Mouse (Mus musculus): ENCODE measurements around the gene Armc9. TPM values are rescaled to one million over a fixed set of nuclear protein-coding genes. Genes with fewer than 3 reads are reported as not detected.

Gene Armc9
- polyA plus RNA-seq, 1 experiment from 2014 or later: 5.0 TPM

DNA sequence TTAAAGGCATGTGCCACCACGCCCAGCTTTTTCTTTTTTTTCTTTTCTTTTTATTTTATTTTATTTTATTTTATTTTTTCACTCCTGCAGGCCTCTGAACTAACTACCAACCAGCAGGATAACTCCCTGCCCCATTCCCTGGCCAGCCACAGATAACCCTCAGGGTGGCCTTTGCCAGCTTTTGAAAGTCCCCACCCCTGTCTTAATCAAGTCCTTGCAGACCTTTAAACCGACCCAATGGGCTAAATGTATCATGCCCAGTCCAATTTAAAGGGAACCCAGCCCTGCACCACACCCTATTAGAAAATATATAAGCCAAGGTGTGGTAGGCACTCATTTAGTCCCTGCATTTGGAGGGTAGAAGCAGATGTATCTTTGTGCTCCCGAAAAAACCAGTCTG is 157.7 kb downstream of the Armc9 start:
- Histone ChIP-seq H3K4me2 (ENCODE audit: low read depth, low read length) (no peak overlapping the region), H3K9ac (replicated peaks) (no peak overlapping the region), H3K27ac (ENCODE audit: low read depth) (peak overlapping the region; percentile 29; the same call in 1 of the 2 replicates), H3K36me3 (replicated peaks; ENCODE audit: insufficient read depth, low read length) (no peaks in the 10 kb centered on the region), H3K9me3 (ENCODE audit: low read length) (no peaks in the 10 kb centered on the region), H3K27me3 (ENCODE audit: insufficient read depth, low read length) (no peaks in the 10 kb centered on the region), H3K4me1 (ENCODE audit: insufficient read depth) (peaks cover 6% of the 10 kb centered on the region; the same call in 1 of the 2 replicates), H3K4me3 (ENCODE audit: low read depth, low read length) (no peak overlapping the region)
- 65% methylated on average over 3 of the region's 3 CpGs for WGBS (ENCODE audit: insufficient replicate concordance)
- ATAC-seq (peak; percentile 93), DNase-seq (peak; percentile 40)
- TF ChIP-seq EP300 (IDR thresholded peaks at IDR 0.05; ENCODE audit: low read depth): peak; percentile 89
- TF ChIP-seq CTCF (IDR thresholded peaks at IDR 0.05; ENCODE audit: low read depth): no peak

DNA sequence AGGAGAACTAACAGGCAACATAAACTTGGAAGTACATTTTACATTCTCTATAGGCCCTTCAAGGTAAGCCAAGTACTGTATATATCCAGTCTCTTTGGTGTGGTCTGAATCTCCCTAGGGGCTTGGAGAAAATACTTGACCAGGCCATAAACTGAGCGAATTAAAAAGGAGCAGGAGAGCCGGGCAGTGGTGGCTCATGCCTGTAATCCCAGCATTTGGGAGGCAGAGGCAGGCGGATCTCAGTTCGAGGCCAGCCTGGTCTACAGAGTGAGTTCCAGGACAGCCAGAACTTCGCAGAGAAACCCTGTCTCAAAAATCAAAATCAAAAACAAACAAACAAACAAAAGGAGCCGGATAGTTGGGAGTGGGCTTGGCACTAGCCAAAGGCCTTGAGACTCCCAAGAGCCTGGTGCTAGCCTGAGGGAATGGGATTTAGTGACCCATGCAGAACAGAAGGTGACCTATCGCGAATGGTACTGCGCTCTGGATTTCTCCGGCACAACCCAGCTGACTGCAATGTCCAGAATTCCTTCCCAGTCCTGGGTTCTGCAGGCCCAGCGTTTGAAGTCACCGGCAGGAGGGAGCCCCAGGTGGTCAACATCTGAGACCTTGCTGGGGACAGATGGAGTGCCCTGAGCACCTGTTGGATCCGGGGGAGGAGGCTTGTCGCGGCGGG is 158.7 kb downstream of the Armc9 start:
- Histone ChIP-seq H3K36me3 (replicated peaks; ENCODE audit: insufficient read depth, low read length) (no peaks in the 10 kb centered on the region), H3K27me3 (ENCODE audit: insufficient read depth, low read length) (no peaks in the 10 kb centered on the region), H3K4me3 (ENCODE audit: low read depth, low read length) (no peak overlapping the region), H3K27ac (ENCODE audit: low read depth) (0 out of 2 replicates have a peak overlapping the region, but pooled peaks have one; percentile 11), H3K4me2 (ENCODE audit: low read depth, low read length) (no peak overlapping the region), H3K9me3 (ENCODE audit: low read length) (no peaks in the 10 kb centered on the region), H3K4me1 (ENCODE audit: insufficient read depth) (peaks cover 6% of the 10 kb centered on the region; the same call in 1 of the 2 replicates), H3K9ac (replicated peaks) (no peak overlapping the region)
- no peak for TF ChIP-seq CTCF (IDR thresholded peaks at IDR 0.05; ENCODE audit: low read depth)
- no peak for TF ChIP-seq EP300 (IDR thresholded peaks at IDR 0.05; ENCODE audit: low read depth)
- ATAC-seq (no peak), DNase-seq (no peak)
- WGBS (ENCODE audit: insufficient replicate concordance): 55% methylated on average over 16 of the region's 16 CpGs

GRCm38 (mm10) chr1:86313772-86314125 is 159.2 kb downstream of the Armc9 start:
- DNase-seq (peak; percentile 59), ATAC-seq (no peak)
- no peaks in the 10 kb centered on the region for H3K36me3 ChIP-seq (replicated peaks; ENCODE audit: insufficient read depth, low read length)
- H3K9me3 ChIP-seq (ENCODE audit: low read length): no peaks in the 10 kb centered on the region
- H3K4me2 ChIP-seq (ENCODE audit: low read depth, low read length): no peak overlapping the region
- H3K27ac ChIP-seq (ENCODE audit: low read depth): no peak overlapping the region
- TF ChIP-seq CTCF (IDR thresholded peaks at IDR 0.05; ENCODE audit: low read depth) (peak; percentile 59), EP300 (IDR thresholded peaks at IDR 0.05; ENCODE audit: low read depth) (no peak)
- H3K9ac ChIP-seq (replicated peaks): no peak overlapping the region
- no peak overlapping the region for H3K4me3 ChIP-seq (ENCODE audit: low read depth, low read length)
- H3K27me3 ChIP-seq (ENCODE audit: insufficient read depth, low read length): no peaks in the 10 kb centered on the region
- WGBS (ENCODE audit: insufficient replicate concordance): 25% methylated on average over 15 of the region's 15 CpGs
- peaks cover 6% of the 10 kb centered on the region; the same call in 1 of the 2 replicates for H3K4me1 ChIP-seq (ENCODE audit: insufficient read depth)

GRCm38 (mm10) chr1:86320822-86321413 is 166.3 kb downstream of the Armc9 start:
- H3K4me1 ChIP-seq (ENCODE audit: insufficient read depth): no peaks in the 10 kb centered on the region
- H3K36me3 ChIP-seq (replicated peaks; ENCODE audit: insufficient read depth, low read length): no peaks in the 10 kb centered on the region
- no peak overlapping the region for H3K4me3 ChIP-seq (ENCODE audit: low read depth, low read length)
- WGBS (ENCODE audit: insufficient replicate concordance): 72% methylated on average over 6 of the region's 8 CpGs
- H3K9me3 ChIP-seq (ENCODE audit: low read length): no peaks in the 10 kb centered on the region
- no peak overlapping the region for H3K27ac ChIP-seq (ENCODE audit: low read depth)
- ATAC-seq (no peak), DNase-seq (no peak)
- H3K9ac ChIP-seq (replicated peaks): no peak overlapping the region
- TF ChIP-seq CTCF (IDR thresholded peaks at IDR 0.05; ENCODE audit: low read depth): no peak
- TF ChIP-seq EP300 (IDR thresholded peaks at IDR 0.05; ENCODE audit: low read depth): no peak
- no peak overlapping the region for H3K4me2 ChIP-seq (ENCODE audit: low read depth, low read length)
- H3K27me3 ChIP-seq (ENCODE audit: insufficient read depth, low read length): no peaks in the 10 kb centered on the region

Other genes starting within 250 kb of the Armc9 start
- gene 4933407L21Rik, start 226.3 kb upstream of the Armc9 start, polyA plus RNA-seq (2015; fragmentation: Nextera tagmentation; extraction: Ambion mirVana): 0.11 TPM in 1 of 2 replicates, not detected in the other
- 0.12 and 0.20 TPM in 2 replicates for gene Gpr55, start 193.8 kb upstream of the Armc9 start, polyA plus RNA-seq (2015; fragmentation: Nextera tagmentation; extraction: Ambion mirVana)
- gene Spata3, start 138.0 kb upstream of the Armc9 start, polyA plus RNA-seq (2015; fragmentation: Nextera tagmentation; extraction: Ambion mirVana): 0.09 TPM in 2 replicates
- 30.8 and 38.3 TPM in 2 replicates for gene 2810459M11Rik, start 108.9 kb upstream of the Armc9 start, polyA plus RNA-seq (2015; fragmentation: Nextera tagmentation; extraction: Ambion mirVana)
- 60.0 and 68.1 TPM in 2 replicates for gene Psmd1, start 90.4 kb upstream of the Armc9 start, polyA plus RNA-seq (2015; fragmentation: Nextera tagmentation; extraction: Ambion mirVana)
- gene Htr2b, start 42.8 kb upstream of the Armc9 start, polyA plus RNA-seq (2015; fragmentation: Nextera tagmentation; extraction: Ambion mirVana): not detected in 2 replicates
- gene Gm21972, start 21.1 kb upstream of the Armc9 start, polyA plus RNA-seq (2015; fragmentation: Nextera tagmentation; extraction: Ambion mirVana): not detected in 2 replicates
- 0.46 and 1.0 TPM in 2 replicates for gene B3gnt7, start 148.1 kb downstream of the Armc9 start, polyA plus RNA-seq (2015; fragmentation: Nextera tagmentation; extraction: Ambion mirVana)
- gene Ncl, start 204.6 kb downstream of the Armc9 start, polyA plus RNA-seq (2015; fragmentation: Nextera tagmentation; extraction: Ambion mirVana): 169 and 175 TPM in 2 replicates